Mouse (Mus musculus) left cerebral cortex, postnatal 4 days (tissue): ENCODE data around the gene Pfn3. TPM values are rescaled to one million over a fixed set of nuclear protein-coding genes. Genes with fewer than 3 reads are reported as not detected.

Source experiments
- DNase-seq: peaks from one replicate; pipeline ENCODE4 v3.0.0-alpha.2; 2022
- intact Hi-C: fragments of 180-260 bp; cut with DNase I; formaldehyde crosslinking; loops from one replicate; pipeline ENCODE4 v1.15.1; 2025
- microRNA-seq: library from miRNA; unstranded; fragments of <30 nt; microRNA quantifications from one replicate; pipeline ENCODE4 v1.2.0, GENCODE M21; 2022
- total RNA-seq, 2 experiments: library from RNA; stranded (reverse); gene quantifications; 2 replicates each; pipeline ENCODE4 v1.2.3; 2021

Pfn3 gene
- total RNA-seq, 2 experiments from 2014 or later: 0.97 to 1.1 TPM

DNA sequence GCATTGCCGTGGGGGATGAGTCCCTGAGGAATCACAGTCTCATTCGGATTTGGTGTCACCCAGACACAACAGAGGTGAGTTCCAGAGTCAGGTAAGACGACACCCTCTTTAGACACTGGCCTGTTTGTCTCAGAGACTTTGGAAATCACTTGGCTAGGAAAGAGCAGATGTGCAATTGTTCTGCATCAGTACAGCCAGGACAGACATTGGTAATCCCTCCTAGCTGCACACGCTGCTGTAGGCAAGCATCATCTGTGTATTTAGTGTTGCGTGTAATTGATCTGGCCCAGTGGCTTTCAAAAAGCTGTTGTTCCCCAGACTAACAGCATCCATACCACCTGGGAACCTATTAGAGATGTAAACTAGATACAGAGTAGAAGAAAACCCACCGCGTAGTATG lies 11.8 kb downstream of the Pfn3 start:
- intact Hi-C loops: no loop called here
- DNase-seq: no peak

GRCm38 (mm10) chr13:55400039-55400346 lies 15.0 kb downstream of the Pfn3 start:
- intact Hi-C loops: no loop called here
- DNase-seq: no peak

- intact Hi-C loops: no loop called here
- no peak for DNase-seq
Observed at GRCm38 (mm10) chr13:55399300-55400038, 15.6 kb downstream of the Pfn3 start.

- intact Hi-C loops: no loop called here
- no peak for DNase-seq
Observed at GRCm38 (mm10) chr13:55398088-55398487, 16.9 kb downstream of the Pfn3 start, which contains the start of gene Slc34a1. Slc34a1 (plus strand) TSS chr13:55398187.

DNA sequence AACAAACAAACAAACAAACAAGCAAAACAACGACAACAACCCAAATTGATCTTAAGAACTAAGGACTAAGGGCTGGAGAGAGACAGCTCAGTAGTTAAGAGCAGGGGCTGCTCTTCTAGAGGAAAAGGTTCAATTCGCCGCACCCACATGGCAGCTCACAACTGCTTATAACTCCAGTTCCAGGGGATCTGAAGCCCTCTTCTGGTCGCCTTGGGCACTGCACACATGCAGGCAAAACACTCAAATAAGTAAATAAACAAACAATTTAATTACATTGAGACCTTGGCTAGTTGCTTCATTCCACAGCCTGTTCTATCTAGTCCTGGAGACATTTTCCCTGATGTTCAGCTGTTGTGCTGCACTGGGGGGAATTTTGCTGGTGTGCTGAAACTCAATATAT lies 22.1 kb downstream of the Pfn3 start:
- intact Hi-C loops: no loop called here
- DNase-seq: no peak

- DNase-seq: no peak
- intact Hi-C loops: no loop called here
Observed at GRCm38 (mm10) chr13:55391626-55392029, 23.4 kb downstream of the Pfn3 start.

DNA sequence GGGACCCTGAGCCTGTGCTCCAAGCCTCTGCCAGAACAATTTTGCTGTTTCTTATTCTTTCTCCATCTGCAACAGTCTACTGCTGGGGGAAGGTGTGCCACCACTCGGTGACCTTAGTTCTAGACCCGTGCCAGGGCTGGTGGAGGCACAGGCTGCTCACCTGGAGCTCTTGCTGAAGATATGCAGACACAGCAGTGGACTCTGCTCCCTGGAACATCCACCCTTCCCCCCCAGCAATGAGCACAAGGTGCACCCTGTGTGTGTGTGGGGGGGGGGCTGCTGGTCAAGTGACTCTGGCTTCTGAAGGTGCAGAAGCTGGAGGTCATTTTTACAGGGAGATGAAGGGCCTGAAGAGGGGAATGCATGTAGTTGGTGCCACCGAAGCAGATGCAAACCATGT lies 24.4 kb downstream of the Pfn3 start:
- intact Hi-C loops: no loop called here
- DNase-seq: no peak

DNA sequence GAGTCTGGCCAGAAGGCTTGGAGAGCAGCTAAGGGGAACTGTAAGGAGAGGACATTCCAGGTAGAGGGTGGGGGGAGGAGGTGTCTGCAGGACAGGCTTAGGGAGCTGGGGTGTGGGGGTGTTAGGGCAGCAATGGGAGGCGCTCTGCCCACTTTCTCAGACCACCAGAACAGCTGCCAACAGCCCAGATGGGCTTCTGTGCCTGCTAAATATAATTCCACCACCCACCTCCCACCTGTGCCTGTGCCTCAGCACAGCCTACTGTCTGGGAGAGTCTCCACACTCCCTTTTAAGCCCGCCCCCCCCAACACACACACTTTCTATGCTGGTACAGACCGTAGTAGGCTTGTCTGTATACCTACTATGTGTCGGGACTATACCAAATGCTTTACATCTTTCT lies 33.2 kb downstream of the Pfn3 start:
- no peak for DNase-seq

GRCm38 (mm10) chr13:55378907-55379580 lies 36.0 kb downstream of the Pfn3 start:
- DNase-seq: no peak
- intact Hi-C loops: no loop called here

More for the DNA sequence above, 33.2 kb downstream of the Pfn3 start:
- intact Hi-C loops: no loop called here

DNA sequence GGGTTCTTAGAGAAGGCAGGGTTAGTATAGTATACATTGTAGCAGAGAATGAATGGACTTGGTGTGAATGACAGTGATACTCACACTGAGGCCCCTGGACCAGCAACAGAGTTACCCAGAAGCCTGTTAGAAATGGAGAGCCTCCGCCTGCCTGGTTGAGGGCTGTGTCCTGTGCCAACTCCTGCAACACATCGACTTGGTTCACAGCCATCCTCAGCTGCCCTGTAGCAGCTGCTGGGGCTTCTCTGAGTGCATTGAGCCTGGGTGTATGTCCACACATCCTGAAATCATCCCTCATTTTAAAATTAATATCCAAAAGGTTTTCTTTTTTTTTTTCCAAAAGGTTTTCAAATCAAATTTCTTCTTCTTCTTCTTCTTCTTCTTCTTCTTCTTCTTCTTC lies 39.2 kb downstream of the Pfn3 start:
- DNase-seq: peak; percentile 53

GRCm38 (mm10) chr13:55374206-55374924 lies 40.7 kb downstream of the Pfn3 start:
- intact Hi-C loops: no loop called here
- no peak for DNase-seq

More for the DNA sequence above, 39.2 kb downstream of the Pfn3 start:
- intact Hi-C loops: no loop called here

DNA sequence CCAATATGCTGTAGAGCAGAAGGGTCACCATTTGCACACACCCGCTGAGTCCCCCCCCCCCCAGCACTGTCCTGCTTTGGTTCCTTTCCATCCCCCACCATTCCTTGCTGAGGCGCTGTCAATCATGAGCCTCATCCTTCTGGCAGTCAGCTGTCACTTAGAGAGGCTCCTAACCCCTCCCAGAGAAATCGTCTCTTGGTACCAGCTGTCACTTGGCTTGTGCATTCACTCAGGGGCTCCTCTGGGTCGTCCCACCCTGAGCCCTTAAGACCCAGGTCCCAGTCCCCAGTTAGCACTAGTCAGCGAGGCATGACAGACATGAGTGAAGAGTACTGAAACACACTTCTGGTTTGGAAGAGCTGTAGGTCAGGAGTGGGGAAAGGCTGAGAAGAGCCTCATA lies 43.3 kb downstream of the Pfn3 start:
- intact Hi-C loops: no loop called here
- DNase-seq: peak; percentile 34

DNA sequence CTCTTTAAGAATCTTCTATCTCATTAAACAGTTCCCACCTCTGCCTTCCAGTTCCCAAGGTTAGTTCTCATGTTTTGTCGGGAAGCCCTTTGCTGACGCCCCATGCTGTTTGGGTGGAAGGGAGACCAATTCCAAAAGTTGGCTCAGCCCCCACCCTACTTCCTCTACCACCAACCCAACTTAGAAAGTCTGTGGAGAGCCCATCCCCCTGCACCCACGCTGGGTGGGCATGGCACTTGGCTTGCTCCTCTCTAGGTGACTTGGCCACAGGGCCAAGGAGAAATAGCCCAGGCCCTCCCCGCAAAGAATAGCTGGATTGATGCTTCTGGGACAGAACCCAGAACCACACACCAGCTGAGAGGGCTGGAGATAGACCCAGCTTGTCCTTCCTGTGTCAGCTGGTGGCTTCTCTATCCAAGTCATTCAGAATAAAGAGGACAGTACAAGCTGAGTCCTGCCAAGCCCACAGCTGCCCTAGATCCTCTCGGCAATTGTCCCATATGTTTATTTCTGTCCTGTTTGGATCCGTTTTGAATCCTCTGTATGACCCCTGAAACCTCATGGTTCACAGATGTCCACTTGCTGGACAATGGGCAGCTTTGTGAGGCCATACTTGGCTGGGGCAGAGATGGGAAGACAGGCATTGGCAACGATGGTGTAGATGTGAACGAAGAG lies 43.9 kb downstream of the Pfn3 start:
- intact Hi-C loops: no loop called here
- DNase-seq: peak; percentile 28

DNA sequence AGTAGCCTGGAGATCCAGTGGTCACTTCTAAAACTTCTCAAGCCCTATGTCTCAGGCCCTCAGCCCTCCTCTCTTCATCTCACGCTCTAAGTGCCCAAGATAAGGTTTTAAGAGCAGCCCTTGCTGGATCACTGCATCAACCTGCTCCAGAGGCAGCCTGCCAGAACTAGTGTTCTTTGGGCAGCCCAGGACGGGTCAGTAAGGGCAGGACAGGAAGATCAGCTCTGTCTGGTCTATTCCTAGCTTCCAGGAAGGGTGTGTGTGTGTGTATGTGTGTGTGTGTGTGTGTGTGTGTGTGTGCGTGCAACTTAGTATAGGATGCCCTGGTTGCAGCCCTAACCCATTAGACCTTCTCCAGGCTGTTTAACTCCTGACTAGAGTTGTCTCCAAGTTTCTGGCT lies 44.8 kb downstream of the Pfn3 start:
- intact Hi-C loops: no loop called here
- DNase-seq: no peak

DNA sequence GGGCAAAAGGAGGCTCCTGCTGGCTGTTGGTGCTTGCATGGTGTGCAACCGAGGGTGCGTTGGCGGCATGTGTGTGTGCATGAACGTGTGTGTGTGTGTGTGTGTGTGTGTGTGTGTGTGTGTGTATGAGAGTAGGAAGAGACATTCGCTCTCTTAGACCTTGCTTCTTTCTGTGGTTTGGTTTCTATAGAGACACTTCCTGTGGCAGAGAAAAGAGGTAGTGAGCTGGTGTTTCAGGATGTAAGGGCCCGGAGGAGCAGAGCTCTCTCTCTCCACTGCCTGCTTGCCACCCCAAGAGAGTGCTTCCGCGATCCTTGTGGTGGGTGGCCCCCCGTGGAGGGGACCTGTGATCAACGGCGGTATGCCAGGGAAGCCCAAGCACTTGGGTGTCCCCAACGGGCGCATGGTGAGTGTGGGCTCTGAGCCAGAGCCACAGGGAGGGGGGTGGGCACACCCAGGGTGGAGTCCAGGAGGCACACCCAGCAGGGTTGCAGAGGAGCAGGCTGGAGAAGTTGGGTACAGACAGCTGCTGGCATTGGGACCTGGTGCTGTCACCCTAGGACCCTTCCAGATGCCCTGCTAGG lies 45.4 kb downstream of the Pfn3 start, which contains the start of gene Rgs14:
Gene Rgs14, plus strand, starts transcription at position 202 of the 584 bp plus-strand sequence.
- DNase-seq: no peak
- intact Hi-C loops: no loop called here

DNA sequence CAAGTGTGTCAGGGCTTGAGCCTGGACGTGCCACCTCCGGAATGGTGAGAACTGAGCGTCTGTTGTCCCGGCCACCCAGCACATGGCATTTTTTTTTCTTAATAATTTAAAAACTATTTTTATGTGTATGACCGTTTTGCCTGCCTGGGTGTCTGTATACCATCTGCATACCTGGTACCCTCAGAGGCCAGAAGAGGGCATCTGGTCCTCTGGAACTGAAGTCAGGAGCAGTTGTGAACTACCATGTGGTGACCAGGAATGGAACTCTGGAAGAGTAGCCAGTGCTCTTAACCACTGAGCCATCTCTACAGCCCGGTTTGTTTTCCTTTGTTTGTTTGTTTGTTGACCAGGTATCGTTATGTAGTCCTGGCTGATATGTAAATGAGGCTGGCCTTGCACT lies 46.6 kb downstream of the Pfn3 start:
- intact Hi-C loops: no loop called here
- no peak for DNase-seq

Small RNA genes lying within 50 kb of the gene (microRNA-seq; reads per million reads assigned to microRNA genes)
- gene Mir6943: 2.4 reads per million

Other genes with a start within 250 kb of the Pfn3 start
- 100 to 1,000 TPM; 155 to 163 TPM for gene Nsd1, start 205.4 kb downstream of the Pfn3 start, total RNA-seq
- gene Prelid1, start 94.7 kb downstream of the Pfn3 start, total RNA-seq: 100 to 1,000 TPM; 182 to 192 TPM
- 10 to 100 TPM; 54.8 to 58.5 TPM for gene Rab24, start 93.3 kb downstream of the Pfn3 start, total RNA-seq
- 1 to 10 TPM; 3.6 to 5.6 TPM for gene Mxd3, start 85.4 kb downstream of the Pfn3 start, total RNA-seq
- 10 to 100 TPM; 43.1 to 46.8 TPM for gene Lman2, start 52.4 kb downstream of the Pfn3 start, total RNA-seq
- 1 to 10 TPM; 4.3 to 6.3 TPM for gene Rgs14, start 45.5 kb downstream of the Pfn3 start, total RNA-seq
- gene Slc34a1, start 17.0 kb downstream of the Pfn3 start, total RNA-seq: under 1 TPM in 1 of 2 experiments, not detected in 1; 0.36 TPM
- gene F12, start 11.6 kb upstream of the Pfn3 start, total RNA-seq: under 1 TPM; 0.30 to 0.38 TPM
- gene Grk6, start 29.8 kb upstream of the Pfn3 start, total RNA-seq: 10 to 100 TPM; 73.8 to 78.8 TPM
- gene Prr7, start 49.0 kb upstream of the Pfn3 start, total RNA-seq: 10 to 100 TPM; 86.0 to 87.5 TPM
- gene Dbn1, start 72.9 kb upstream of the Pfn3 start, total RNA-seq: 100 to 1,000 TPM; 623 to 643 TPM
- 10 to 100 TPM; 62.5 to 66.8 TPM for gene Pdlim7, start 98.4 kb upstream of the Pfn3 start, total RNA-seq
- gene Dok3, start 114.1 kb upstream of the Pfn3 start, total RNA-seq: 1 to 10 TPM; 6.4 to 7.2 TPM
- gene Ddx41, start 121.4 kb upstream of the Pfn3 start, total RNA-seq: 10 to 100 TPM; 51.6 to 56.5 TPM
- 10 to 100 TPM; 91.4 to 92.9 TPM for gene Fam193b, start 155.9 kb upstream of the Pfn3 start, total RNA-seq
- 100 to 1,000 TPM; 109 to 111 TPM for gene Tmed9, start 158.5 kb upstream of the Pfn3 start, total RNA-seq
- gene B4galt7, start 184.7 kb upstream of the Pfn3 start, total RNA-seq: 10 to 100 TPM; 32.3 to 32.4 TPM
- gene Caml, start 207.8 kb upstream of the Pfn3 start, total RNA-seq: 10 to 100 TPM; 60.3 to 62.0 TPM
- 10 to 100 TPM; 49.7 to 50.2 TPM for gene Ddx46, start 219.8 kb upstream of the Pfn3 start, total RNA-seq